Mouse (Mus musculus) bone marrow, adult 2 months (tissue): ENCODE data around the gene Fbxw4.

Experiments
- CTCF ChIP-seq: fragments of 200-500 bp; IDR thresholded peaks from 2 replicates; pipeline ENCODE4 v1.5.1; 2011; ENCODE audit warnings: low read length, control low read depth; ENCODE audit not compliant: control insufficient read depth, insufficient read depth
- POLR2A ChIP-seq: fragments of 200-500 bp; IDR thresholded peaks from 2 replicates; pipeline ENCODE4 v1.6.1; 2011; ENCODE audit warnings: low read depth, mild to moderate bottlenecking, control low read depth, low read length, borderline replicate concordance; ENCODE audit not compliant: control insufficient read depth

- TF ChIP-seq POLR2A (no peak), CTCF (no peak)
Measured at GRCm38 (mm10) chr19:45589761-45590160, 70.4 kb downstream of the Fbxw4 start.
